Mouse (Mus musculus) cortical plate, adult 2 months (tissue): ENCODE results near the gene Atf6b.

Experiments used
- CTCF ChIP-seq: fragments of 200-500 bp; IDR thresholded peaks from 2 replicates; pipeline ENCODE4 v1.5.1; 2011; ENCODE audit warnings: mild to moderate bottlenecking, control low read depth, low read length; ENCODE audit not compliant: insufficient read depth; ENCODE audit errors: extremely low read depth
- POLR2A ChIP-seq: fragments of 200-500 bp; IDR thresholded peaks from 2 replicates; pipeline ENCODE4 v1.6.1; 2011; ENCODE audit warnings: mild to moderate bottlenecking, low read length, control low read depth; ENCODE audit not compliant: insufficient read depth; ENCODE audit errors: extremely low read depth

DNA sequence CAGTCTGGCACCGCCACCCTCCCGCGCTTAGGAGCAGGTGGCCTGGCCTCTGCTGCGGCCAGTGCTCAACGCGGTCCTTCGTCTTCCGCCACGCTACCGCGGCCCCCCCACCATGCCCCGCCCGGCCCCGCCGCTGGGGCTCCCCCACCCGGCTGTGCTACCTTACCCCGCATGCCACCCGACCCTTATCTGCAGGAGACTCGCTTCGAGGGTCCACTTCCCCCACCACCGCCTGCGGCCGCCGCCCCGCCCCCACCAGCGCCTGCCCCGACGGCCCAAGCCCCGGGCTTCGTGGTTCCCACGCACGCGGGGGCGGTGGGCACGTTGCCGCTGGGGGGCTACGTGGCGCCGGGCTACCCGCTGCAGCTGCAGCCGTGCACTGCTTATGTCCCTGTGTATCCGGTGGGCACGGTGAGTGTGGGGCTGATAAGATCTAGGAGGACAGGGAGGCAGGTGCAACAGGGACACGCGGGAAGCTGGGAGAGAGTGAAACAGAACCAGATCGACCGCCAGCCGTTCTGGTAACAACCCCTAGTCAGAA lies 16.1 kb upstream of the Atf6b start:
- TF ChIP-seq CTCF (no peak), POLR2A (no peak)
